Comparison of ENCODE assay signal across 18 mouse cellular contexts in the genomic region with DNA sequence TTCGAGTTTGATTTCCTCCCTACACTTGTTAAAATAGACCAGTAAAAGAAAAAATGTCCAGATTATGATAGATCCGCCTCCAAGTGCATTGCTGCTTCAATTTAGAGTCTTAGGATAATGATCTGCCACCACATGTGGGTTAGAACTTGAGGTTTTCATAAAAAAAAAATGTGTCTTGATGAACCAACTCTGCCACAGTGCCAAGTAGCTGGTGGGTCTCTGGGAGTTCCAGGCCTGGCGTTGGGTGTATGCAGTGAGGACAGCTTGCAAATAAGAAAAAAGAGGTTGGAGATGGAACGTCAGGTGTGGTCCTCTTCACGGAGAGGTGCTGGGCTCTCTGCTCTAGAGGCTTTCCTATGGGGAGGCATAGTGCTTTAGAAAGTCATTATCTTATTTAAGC. TPM values are rescaled to one million over a fixed set of nuclear protein-coding genes. Genes with fewer than 3 reads are reported as not detected.
DNase-seq lines count a peak whose midpoint lies in the region; ATAC-seq and TF ChIP-seq lines count a peak whose summit lies in the region.
"Had no signal": no experiment of that assay in that cellular context is flagged by ENCODE, and none has a peak within 500 bp of the region (broad histone marks: within the 10 kb centered on the region; RNA-seq: fewer than 3 reads in every experiment).

No protein-coding gene starts in this region.

- ATAC-seq in forebrain, embryonic 14.5 days: no peak
- no peak for ATAC-seq in forebrain, postnatal 0 days
- 0 out of 2 replicates have a peak, but pooled peaks have one; percentile 11 for ATAC-seq in limb, embryonic 15.5 days (ENCODE audit: insufficient number of reproducible peaks, low FRiP score, low TSS enrichment, low read depth)
- ATAC-seq: hindbrain, postnatal 0 days had no signal

- DNase-seq in forebrain, embryonic 14.5 days (ENCODE audit: low spot score): peak; percentile 4
- DNase-seq in forebrain, postnatal 0 days: no peak
- no peak for DNase-seq in limb, embryonic 10.5 days (ENCODE audit: low spot score)
- DNase-seq in adipocyte (ENCODE audit: low spot score): peak; percentile 22
- no peak for DNase-seq in urinary bladder, postnatal 10 days (ENCODE audit: low spot score)
- DNase-seq: adrenal gland, postnatal 10 days; cerebellum, adult 11 months; cerebellum, adult 8-10 months; cerebellum, postnatal 14 days; gastrocnemius, postnatal 36 days; heart, adult 18-20 months; heart, postnatal 36 days; kidney, adult 11 months had no signal

- H3K9ac ChIP-seq in forebrain, embryonic 14.5 days (ENCODE audit: low read length): no peak overlapping the region
- H3K9ac ChIP-seq in forebrain, postnatal 0 days: no peak overlapping the region
- H3K9ac ChIP-seq in limb, embryonic 15.5 days: no peak overlapping the region
- H3K9ac ChIP-seq: heart, embryonic 13.5 days; hindbrain, embryonic 12.5 days had no signal

- no peaks in the 10 kb centered on the region for H3K36me3 ChIP-seq in forebrain, embryonic 14.5 days (ENCODE audit: control insufficient read depth, insufficient read depth, low read length)
- no peaks in the 10 kb centered on the region for H3K36me3 ChIP-seq in forebrain, postnatal 0 days (ENCODE audit: insufficient read depth)
- H3K36me3 ChIP-seq in limb, embryonic 15.5 days: no peaks in the 10 kb centered on the region
- no peaks in the 10 kb centered on the region for H3K36me3 ChIP-seq in limb, embryonic 10.5 days
- H3K36me3 ChIP-seq: heart, embryonic 13.5 days; hindbrain, embryonic 12.5 days had no signal

- H3K4me2 ChIP-seq in forebrain, embryonic 14.5 days (ENCODE audit: low read length): no peak overlapping the region
- H3K4me2 ChIP-seq in forebrain, postnatal 0 days (ENCODE audit: low read depth): no peak overlapping the region
- no peak overlapping the region for H3K4me2 ChIP-seq in limb, embryonic 15.5 days
- H3K4me2 ChIP-seq: heart, embryonic 13.5 days; hindbrain, embryonic 12.5 days had no signal

- no peak overlapping the region for H3K4me3 ChIP-seq in forebrain, embryonic 14.5 days (ENCODE audit: low read depth, low read length)
- H3K4me3 ChIP-seq in forebrain, postnatal 0 days (ENCODE audit: low read depth, low read length): no peak overlapping the region
- no peak overlapping the region for H3K4me3 ChIP-seq in limb, embryonic 15.5 days
- no peak overlapping the region for H3K4me3 ChIP-seq in limb, embryonic 10.5 days
- H3K4me3 ChIP-seq: heart, embryonic 13.5 days; hindbrain, embryonic 12.5 days had no signal

- no peaks in the 10 kb centered on the region for H3K9me3 ChIP-seq in forebrain, embryonic 14.5 days (replicated peaks; ENCODE audit: control insufficient read depth, low read length)
- no peaks in the 10 kb centered on the region for H3K9me3 ChIP-seq in forebrain, postnatal 0 days (ENCODE audit: low read length)
- no peaks in the 10 kb centered on the region for H3K9me3 ChIP-seq in limb, embryonic 15.5 days
- H3K9me3 ChIP-seq in limb, embryonic 10.5 days (replicated peaks): no peaks in the 10 kb centered on the region
- H3K9me3 ChIP-seq: heart, embryonic 13.5 days; hindbrain, embryonic 12.5 days had no signal

- no peak overlapping the region for H3K27ac ChIP-seq in forebrain, embryonic 14.5 days (ENCODE audit: low read depth, low read length)
- H3K27ac ChIP-seq in forebrain, postnatal 0 days (ENCODE audit: low read depth, low read length): no peak overlapping the region
- no peak overlapping the region for H3K27ac ChIP-seq in limb, embryonic 15.5 days
- H3K27ac ChIP-seq in limb, embryonic 10.5 days: no peak overlapping the region
- H3K27ac ChIP-seq: heart, embryonic 13.5 days; hindbrain, embryonic 12.5 days; hindbrain, postnatal 0 days had no signal

- peaks cover 10% of the 10 kb centered on the region; the same call in 1 of the 2 replicates for H3K4me1 ChIP-seq in forebrain, embryonic 14.5 days (ENCODE audit: control insufficient read depth, insufficient read depth, low read length)
- H3K4me1 ChIP-seq in forebrain, postnatal 0 days (ENCODE audit: insufficient read depth): no peaks in the 10 kb centered on the region
- peaks cover 16% of the 10 kb centered on the region for H3K4me1 ChIP-seq in limb, embryonic 15.5 days
- H3K4me1 ChIP-seq in limb, embryonic 10.5 days: peaks cover 13% of the 10 kb centered on the region

- WGBS in forebrain, embryonic 14.5 days: 46% methylated on average over 5 of the region's 5 CpGs
- WGBS in forebrain, postnatal 0 days: 48% methylated on average over 5 of the region's 5 CpGs
- 56% methylated on average over 5 of the region's 5 CpGs for WGBS in limb, embryonic 15.5 days
- WGBS in limb, embryonic 10.5 days: 84% methylated on average over 5 of the region's 5 CpGs

- no peaks in the 10 kb centered on the region; the same call in 1 of the 2 replicates for H3K27me3 ChIP-seq in forebrain, embryonic 14.5 days (replicated peaks; ENCODE audit: control insufficient read depth, insufficient read depth, low read length)
- H3K27me3 ChIP-seq in forebrain, postnatal 0 days (ENCODE audit: insufficient read depth, low read length): 0 out of 2 replicates have a peak, but pooled peaks cover 3% of the 10 kb centered on the region
- H3K27me3 ChIP-seq in limb, embryonic 15.5 days: 0 out of 2 replicates have a peak, but pooled peaks cover 4% of the 10 kb centered on the region
- peaks cover 17% of the 10 kb centered on the region; the same call in 1 of the 2 replicates for H3K27me3 ChIP-seq in limb, embryonic 10.5 days (ENCODE audit: low read depth, poor library complexity, severe bottlenecking)

- no peak for TF ChIP-seq CTCF in forebrain, postnatal 0 days (IDR thresholded peaks at IDR 0.05; ENCODE audit: low read depth)

RNA-seq across cellular contexts. Expression of gene Gm10320, which starts 53.6 kb away (rescaled TPM):
- polyA plus RNA-seq in forebrain, embryonic 14.5 days (2014; fragmentation: Nextera tagmentation; extraction: Ambion mirVana): 0.85 and 1.3 TPM in 2 replicates
- total RNA-seq in forebrain, postnatal 0 days (2014; rRNA removed): 0.69 TPM in 1 of 2 replicates, not detected in the other
- 0.74 and 1.6 TPM in 2 replicates for polyA plus RNA-seq in forebrain, postnatal 0 days (2015; fragmentation: Nextera tagmentation; extraction: Ambion mirVana)
- 1.1 and 1.3 TPM in 2 replicates for polyA plus RNA-seq in limb, embryonic 15.5 days (2015; fragmentation: Nextera tagmentation; extraction: Ambion mirVana)
- polyA plus RNA-seq in limb, embryonic 10.5 days (2016; fragmentation: Nextera tagmentation; extraction: Ambion mirVana): 0.70 and 1.5 TPM in 2 replicates
- total RNA-seq: gastrocnemius, adult 8-10 months; gastrocnemius, postnatal 36 days; heart, adult 18-20 months; heart, postnatal 36 days had no signal
- polyA plus RNA-seq: hindbrain, embryonic 12.5 days had no signal

Comparison
In these comparisons a context has a peak if more than half of its experiments do, and no peak if none do; other contexts are left out.
1. DNase-seq: peak in forebrain, embryonic 14.5 days (single experiment) and adipocyte (single experiment); none in forebrain, postnatal 0 days (single experiment), limb, embryonic 10.5 days (single experiment) and urinary bladder, postnatal 10 days (single experiment).